Mouse (Mus musculus) stomach, embryonic 16.5 days (tissue): Measurements from ENCODE around the gene Tnfrsf25. TPM values are rescaled to one million over a fixed set of nuclear protein-coding genes. Genes with fewer than 3 reads are reported as not detected.

Experiments
- ATAC-seq: fragments of 200-750 bp; cut with Nextera tagmentation; 2 replicates; pipeline ENCODE4 v1.8.0; 2017; ENCODE audit warnings: moderate number of reproducible peaks, moderate TSS enrichment; ENCODE audit not compliant: insufficient read depth, low FRiP score
- H3K27ac ChIP-seq: fragments of 300-500 bp; sonication (generic); 2 replicates; pipeline ENCODE4 v1.5.1; 2014; ENCODE audit warnings: low read length
- H3K27me3 ChIP-seq: fragments of 300-500 bp; sonication (generic); 2 replicates; pipeline ENCODE4 v1.6.1; 2014; ENCODE audit warnings: low read length, control low read depth, mixed read lengths; ENCODE audit not compliant: control insufficient read depth, insufficient read depth
- H3K36me3 ChIP-seq: fragments of 300-500 bp; sonication (generic); 2 replicates; pipeline ENCODE4 v1.6.1; 2014; ENCODE audit warnings: low read length; ENCODE audit not compliant: control insufficient read depth, insufficient read depth
- H3K4me1 ChIP-seq: fragments of 300-500 bp; sonication (generic); 2 replicates; pipeline ENCODE4 v1.6.1; 2014; ENCODE audit warnings: low read length, control low read depth, mixed read lengths; ENCODE audit not compliant: control insufficient read depth, insufficient read depth
- H3K4me2 ChIP-seq: fragments of 300-500 bp; sonication (generic); 2 replicates; pipeline ENCODE4 v1.6.1; 2014; ENCODE audit warnings: low read depth, low read length, mixed read lengths
- H3K4me3 ChIP-seq: fragments of 300-500 bp; sonication (generic); replicated peaks from 2 replicates; pipeline ENCODE4 v1.5.1; 2014; ENCODE audit warnings: mild to moderate bottlenecking, low read length
- H3K9ac ChIP-seq: fragments of 300-500 bp; sonication (generic); 2 replicates; pipeline ENCODE4 v1.6.1; 2014; ENCODE audit warnings: low read length
- H3K9me3 ChIP-seq: fragments of 300-500 bp; sonication (generic); replicated peaks from 2 replicates; pipeline ENCODE4 v1.6.1; 2016; ENCODE audit warnings: low read length, control low read depth; ENCODE audit not compliant: control insufficient read depth
- WGBS: fragments of 180-500 bp; shearing (Covaris S2); extraction: QIAGEN DNeasy Blood & Tissue Kit; methylation state at CpG from one replicate; pipeline ENCODE4 v1.1.7; 2014; 5-methylcytosine and 5-hydroxymethylcytosine counted together
- polyA plus RNA-seq: library from polyadenylated mRNA; unstranded; fragments of >200 nt; fragmentation: Nextera tagmentation; extraction: Ambion mirVana; gene quantifications from 2 replicates; pipeline ENCODE4 v1.2.1, GENCODE M21; 2015

Gene Tnfrsf25
- polyA plus RNA-seq, 1 experiment from 2014 or later = 2.1 TPM

DNA sequence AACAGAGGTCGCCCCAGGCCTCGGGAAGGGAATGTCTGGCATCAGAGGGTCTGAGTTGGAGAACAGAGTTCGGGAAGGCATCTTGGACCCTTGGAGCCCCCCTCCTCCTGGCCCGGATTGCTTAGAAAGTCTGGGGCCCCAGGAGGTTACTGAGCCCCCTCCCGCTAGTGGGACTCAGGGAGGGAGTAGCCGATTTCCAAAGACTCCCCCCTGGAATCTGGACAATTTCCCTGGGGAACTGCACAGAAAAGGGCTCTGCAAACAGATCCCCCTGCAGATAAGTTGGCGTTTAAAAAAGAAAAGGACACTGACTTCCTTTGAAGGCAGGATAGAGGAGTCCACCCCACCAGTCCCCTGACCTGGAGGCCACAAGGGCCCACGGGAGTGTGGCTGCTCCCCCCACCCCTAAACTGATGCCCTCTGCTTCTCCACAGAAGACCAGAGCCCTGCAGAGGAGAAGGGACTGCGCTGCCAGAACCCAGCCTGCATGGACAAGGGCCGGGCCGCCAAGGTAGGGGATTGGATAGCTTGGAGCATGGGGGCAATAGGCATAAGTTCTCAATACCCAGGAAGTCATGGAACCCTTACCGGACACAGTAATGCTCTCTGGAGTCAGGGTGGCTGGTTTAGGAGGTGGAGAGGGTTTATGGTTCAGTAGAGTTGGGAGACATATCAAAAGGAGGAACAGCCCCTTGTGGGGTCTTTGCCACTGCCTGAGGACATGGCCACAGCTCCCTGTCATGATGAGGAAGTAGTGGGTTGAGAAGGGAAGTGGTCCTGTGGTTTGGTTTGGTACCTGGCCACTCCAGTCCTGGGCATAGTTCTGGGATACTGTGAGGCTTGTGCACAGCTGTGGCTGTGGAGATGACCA is 28.3 kb upstream of the Tnfrsf25 start:
- Histone ChIP-seq H3K36me3 (no peaks in the 10 kb centered on the region), H3K9ac (peak overlapping the region; percentile 90), H3K4me2 (peak overlapping the region; percentile 88), H3K4me1 (peaks cover 15% of the 10 kb centered on the region), H3K27me3 (no peaks in the 10 kb centered on the region), H3K9me3 (no peaks in the 10 kb centered on the region; the same call in 1 of the 2 replicates), H3K27ac (peak overlapping the region; percentile 58; the same call in 1 of the 2 replicates), H3K4me3 (peak overlapping the region; percentile 81)
- ATAC-seq = no peak
- WGBS = 7% methylated on average over 12 of the region's 12 CpGs

DNA sequence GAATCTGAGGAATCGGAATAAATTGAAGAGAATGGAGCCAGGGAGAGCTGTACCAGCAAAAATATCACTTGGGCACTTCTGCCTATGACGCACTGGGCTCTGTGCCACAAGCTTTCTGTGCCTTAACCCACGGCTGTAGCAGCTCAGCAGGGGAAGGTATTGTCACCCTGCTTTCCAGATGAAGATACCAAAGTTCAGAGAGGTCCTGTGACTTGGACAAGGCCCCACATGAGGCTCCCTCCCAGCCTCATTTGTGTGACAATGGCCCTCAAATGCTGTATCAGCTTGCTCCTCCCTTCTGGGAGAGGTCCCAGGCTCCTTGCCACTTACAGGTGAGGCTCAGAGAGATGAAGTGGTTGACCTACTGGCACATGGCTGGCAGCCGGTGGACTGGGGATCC is 27.6 kb upstream of the Tnfrsf25 start:
- peaks cover 19% of the 10 kb centered on the region for H3K4me1 ChIP-seq
- H3K27ac ChIP-seq = no peak overlapping the region
- peak overlapping the region; percentile 90; the same call in 1 of the 2 replicates for H3K9ac ChIP-seq
- H3K27me3 ChIP-seq = no peaks in the 10 kb centered on the region
- peak overlapping the region; percentile 88 for H3K4me2 ChIP-seq
- no peaks in the 10 kb centered on the region; the same call in 1 of the 2 replicates for H3K9me3 ChIP-seq
- H3K36me3 ChIP-seq = no peaks in the 10 kb centered on the region
- no peak for ATAC-seq
- 53% methylated on average over 4 of the region's 4 CpGs for WGBS
- peak overlapping the region; percentile 81; the same call in 1 of the 2 replicates for H3K4me3 ChIP-seq

DNA sequence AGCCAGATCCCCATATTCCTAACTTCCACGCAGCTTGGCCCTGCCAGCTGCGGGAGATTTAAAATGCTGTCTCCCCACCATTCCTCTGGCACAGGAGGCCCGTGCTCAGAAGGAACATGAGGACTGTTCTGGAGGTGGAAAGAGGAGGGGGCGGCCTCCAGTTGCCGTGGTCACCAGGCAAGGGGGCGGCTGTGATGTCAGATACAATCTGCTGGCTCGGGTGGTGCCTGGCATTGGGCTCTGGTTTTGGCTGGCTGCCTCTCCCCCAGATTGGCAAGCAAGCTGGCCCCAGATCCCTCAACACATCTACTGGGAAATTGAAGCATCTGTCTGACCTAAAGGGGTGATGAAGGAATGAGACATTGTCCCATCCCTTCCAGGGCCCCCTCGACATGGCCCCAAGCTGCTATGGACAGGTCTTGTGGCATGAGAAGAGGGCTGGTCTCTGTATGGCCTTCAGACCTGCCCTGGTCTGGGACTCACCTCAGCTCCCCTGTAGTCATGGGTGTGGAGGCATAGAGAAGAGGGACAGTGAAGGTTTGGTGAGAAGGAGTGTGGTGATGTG is 27.1 kb upstream of the Tnfrsf25 start:
- Histone ChIP-seq H3K9me3 (no peaks in the 10 kb centered on the region; the same call in 1 of the 2 replicates), H3K36me3 (no peaks in the 10 kb centered on the region), H3K4me2 (no peak overlapping the region; the same call in 1 of the 2 replicates), H3K27me3 (no peaks in the 10 kb centered on the region), H3K9ac (0 out of 2 replicates have a peak overlapping the region, but pooled peaks have one; percentile 90), H3K4me1 (peaks cover 19% of the 10 kb centered on the region), H3K27ac (no peak overlapping the region), H3K4me3 (no peak overlapping the region)
- ATAC-seq = no peak
- WGBS = 58% methylated on average over 8 of the region's 8 CpGs

DNA sequence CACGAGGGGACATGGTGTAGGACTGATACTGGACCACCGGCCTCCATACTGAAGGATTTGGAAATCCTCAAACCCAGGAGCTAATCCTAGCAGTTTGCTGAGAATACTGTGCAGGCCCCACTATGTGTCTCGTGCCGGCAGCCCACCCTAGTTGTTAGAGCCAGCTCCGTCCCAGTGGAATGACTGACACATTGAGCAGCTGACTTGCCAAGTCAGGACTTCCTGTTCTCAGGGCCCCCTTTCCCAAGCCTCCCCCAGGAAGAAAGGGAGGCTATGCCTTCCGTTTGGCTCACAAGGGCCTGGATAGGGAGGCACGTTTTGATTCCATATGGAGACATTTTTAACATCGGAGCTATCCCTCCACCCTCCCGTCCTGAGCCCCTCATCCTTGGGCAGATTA is 25.5 kb upstream of the Tnfrsf25 start:
- ATAC-seq = no peak
- Histone ChIP-seq H3K9me3 (no peaks in the 10 kb centered on the region; the same call in 1 of the 2 replicates), H3K4me1 (peaks cover 19% of the 10 kb centered on the region), H3K4me2 (no peak overlapping the region), H3K9ac (no peak overlapping the region), H3K36me3 (no peaks in the 10 kb centered on the region), H3K27ac (no peak overlapping the region), H3K27me3 (no peaks in the 10 kb centered on the region), H3K4me3 (no peak overlapping the region)
- WGBS = 79% methylated on average over 9 of the region's 9 CpGs

DNA sequence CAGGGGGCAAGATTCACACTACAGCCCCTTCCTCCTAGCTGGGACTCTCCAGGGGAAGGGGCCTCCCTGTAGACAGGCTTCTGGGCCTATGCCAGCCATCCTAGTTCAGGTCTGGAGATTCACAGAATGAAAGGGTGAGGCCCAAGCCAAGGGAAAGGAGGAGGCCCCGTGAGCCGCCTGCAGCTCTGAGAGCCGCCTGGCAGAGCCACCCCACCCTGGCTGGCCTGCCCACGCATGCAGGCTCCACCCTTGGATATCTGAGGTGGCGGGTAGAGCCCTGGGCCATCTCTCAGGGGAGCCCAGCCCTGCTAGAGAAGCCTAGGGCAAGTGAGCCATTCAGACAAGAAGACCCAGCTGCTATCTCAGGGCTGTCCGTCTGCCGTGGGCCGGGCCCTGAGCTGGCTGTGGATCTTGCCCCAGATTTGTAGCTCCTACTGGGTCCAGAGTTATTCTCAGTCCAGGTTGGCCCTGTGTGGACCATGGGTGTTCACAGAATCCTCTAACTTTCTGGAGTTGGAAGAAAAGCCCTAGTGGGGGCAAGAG is 22.9 kb upstream of the Tnfrsf25 start:
- Histone ChIP-seq H3K9ac (peak overlapping the region; percentile 43), H3K36me3 (no peaks in the 10 kb centered on the region), H3K27ac (peak overlapping the region; percentile 66; the same call in 1 of the 2 replicates), H3K27me3 (no peaks in the 10 kb centered on the region), H3K9me3 (no peaks in the 10 kb centered on the region), H3K4me1 (peaks cover 18% of the 10 kb centered on the region), H3K4me3 (no peak overlapping the region), H3K4me2 (no peak overlapping the region)
- WGBS = 53% methylated on average over 8 of the region's 8 CpGs
- peak; percentile 61; the same call in 1 of the 2 replicates for ATAC-seq

DNA sequence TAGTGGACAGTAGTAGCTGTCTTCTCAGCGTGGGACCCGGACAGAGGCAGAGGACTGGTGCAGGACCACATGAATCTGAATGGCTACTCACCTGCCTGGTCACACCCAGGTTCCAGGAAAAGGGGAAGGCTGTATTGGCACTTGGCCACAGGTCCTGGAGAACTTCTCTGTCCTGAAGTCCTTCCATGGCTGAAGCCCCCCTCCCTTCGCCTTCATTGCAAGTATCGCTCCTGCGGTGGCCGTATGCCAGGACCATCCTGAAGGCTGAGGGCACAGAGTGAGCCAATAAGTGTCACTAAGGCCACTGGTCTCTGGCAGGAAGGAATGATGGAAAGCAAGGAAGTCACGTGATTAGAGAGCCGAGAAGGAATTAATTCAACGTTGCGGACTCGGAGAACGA is 21.5 kb upstream of the Tnfrsf25 start:
- Histone ChIP-seq H3K9me3 (no peaks in the 10 kb centered on the region), H3K27ac (no peak overlapping the region), H3K4me2 (no peak overlapping the region), H3K36me3 (no peaks in the 10 kb centered on the region), H3K4me3 (no peak overlapping the region), H3K4me1 (peaks cover 14% of the 10 kb centered on the region; the same call in 1 of the 2 replicates), H3K27me3 (no peaks in the 10 kb centered on the region), H3K9ac (no peak overlapping the region)
- WGBS = 85% methylated on average over 12 of the region's 12 CpGs
- no peak for ATAC-seq

DNA sequence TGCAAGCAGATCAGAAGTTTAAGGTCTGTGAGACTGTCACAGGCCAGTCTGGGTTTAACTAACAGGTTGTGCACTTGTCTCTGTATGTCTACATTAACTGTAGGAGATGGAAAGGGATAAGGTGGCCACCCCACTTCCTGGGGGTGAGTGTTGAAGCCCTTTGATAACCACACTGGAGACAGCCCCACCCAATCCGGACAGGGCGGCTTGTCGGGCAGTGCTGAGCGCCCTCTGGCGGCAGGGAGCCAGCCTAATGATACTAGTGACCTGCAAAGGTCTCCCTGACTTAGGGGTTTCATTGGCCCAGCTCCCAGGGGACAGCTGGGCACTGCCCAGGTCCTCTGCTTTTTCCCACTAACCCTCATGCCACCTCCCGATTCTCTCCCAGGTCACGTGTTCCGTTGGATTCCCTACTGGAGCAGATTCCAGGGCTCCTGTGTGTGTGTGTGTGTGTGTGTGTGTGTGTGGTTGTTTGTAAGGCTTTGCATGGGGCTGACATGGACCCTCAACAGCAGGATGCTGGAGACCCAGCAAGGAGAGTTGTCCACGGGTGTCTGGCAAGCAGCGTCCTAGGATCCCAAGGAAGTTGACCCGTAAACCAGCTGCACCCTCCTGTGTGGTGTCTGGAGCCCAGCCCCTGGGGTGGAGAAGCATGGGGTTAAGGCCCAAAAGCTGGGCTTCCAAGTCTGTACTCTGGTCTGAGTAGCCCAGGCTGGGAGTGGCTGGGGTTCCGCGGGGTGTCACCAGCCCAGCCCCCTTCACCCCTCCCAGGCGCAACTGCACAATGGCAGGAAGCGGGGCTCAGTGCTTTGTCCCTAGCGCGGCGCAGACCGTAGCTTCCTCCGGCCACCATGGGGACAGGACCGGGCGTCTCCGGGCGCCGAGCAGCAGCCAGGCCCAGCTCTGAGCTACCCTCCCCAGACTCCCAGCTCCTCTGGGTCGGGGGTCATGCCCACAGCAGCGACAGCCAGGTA is 19.5 kb upstream of the Tnfrsf25 start:
- H3K4me3 ChIP-seq = peak overlapping the region; percentile 15
- H3K4me1 ChIP-seq = peaks cover 15% of the 10 kb centered on the region; the same call in 1 of the 2 replicates
- H3K9ac ChIP-seq = peak overlapping the region; percentile 57
- H3K36me3 ChIP-seq = no peaks in the 10 kb centered on the region
- H3K9me3 ChIP-seq = no peaks in the 10 kb centered on the region
- ATAC-seq = peak; percentile 30; the same call in 1 of the 2 replicates
- peak overlapping the region; percentile 61 for H3K27ac ChIP-seq
- no peak overlapping the region; the same call in 1 of the 2 replicates for H3K4me2 ChIP-seq
- H3K27me3 ChIP-seq = no peaks in the 10 kb centered on the region
- WGBS = 31% methylated on average over 27 of the region's 27 CpGs

DNA sequence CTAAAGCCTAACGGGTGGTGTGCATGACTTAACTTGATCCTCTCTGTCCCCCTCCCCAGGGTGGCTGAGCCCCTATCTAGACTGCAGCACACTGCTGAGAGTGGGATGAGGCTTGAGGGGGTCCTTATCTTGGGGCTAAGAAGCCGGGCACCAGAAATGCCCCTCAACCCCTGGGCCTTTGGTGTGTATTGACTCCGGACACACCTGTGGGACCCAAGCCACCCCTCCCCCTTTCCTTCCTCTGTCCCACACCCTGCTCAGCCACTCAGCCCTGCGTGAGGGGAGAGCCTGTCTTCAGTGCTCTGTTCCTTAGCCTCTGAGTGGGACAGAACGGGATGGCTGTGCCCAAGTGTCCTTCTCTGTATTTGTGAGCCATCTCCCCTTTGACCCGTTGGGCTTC is 18.8 kb upstream of the Tnfrsf25 start:
- Histone ChIP-seq H3K4me2 (no peak overlapping the region; the same call in none of the 2 replicates), H3K9ac (peak overlapping the region; percentile 57), H3K9me3 (no peaks in the 10 kb centered on the region), H3K36me3 (no peaks in the 10 kb centered on the region), H3K4me1 (peaks cover 17% of the 10 kb centered on the region; the same call in 1 of the 2 replicates), H3K27ac (peak overlapping the region; percentile 61), H3K27me3 (no peaks in the 10 kb centered on the region), H3K4me3 (peak overlapping the region; percentile 15)
- 41% methylated on average over 6 of the region's 6 CpGs for WGBS
- ATAC-seq = no peak
